Mouse (Mus musculus) monocyte, adult 5-6 weeks (primary cell): Measurements from ENCODE around the gene Gnb5. TPM values are rescaled to one million over a fixed set of nuclear protein-coding genes. Genes with fewer than 3 reads are reported as not detected.

Experiments used
- ATAC-seq: fragments of 153-309, 156-312 bp; replicated peaks from 2 replicates; pipeline ENCODE4 v1.8.0; 2017; ENCODE audit warnings: mild to moderate bottlenecking; ENCODE audit not compliant: low TSS enrichment, insufficient number of reproducible peaks, severe bottlenecking, poor library complexity, low FRiP score
- total RNA-seq: library from RNA; stranded (forward); fragments of 200-1000, 200-491, 200-594 nt; gene quantifications from 3 replicates; pipeline ENCODE4 v1.2.3, GENCODE M21; 2017

Gnb5 gene
- total RNA-seq, 1 experiment from 2014 or later = 2.0 TPM

GRCm38 (mm10) chr9:75303033-75303432, 3.1 kb upstream of the Gnb5 start:
- ATAC-seq = no peak

GRCm38 (mm10) chr9:75303701-75304261, 2.3 kb upstream of the Gnb5 start:
- no peak for ATAC-seq

DNA sequence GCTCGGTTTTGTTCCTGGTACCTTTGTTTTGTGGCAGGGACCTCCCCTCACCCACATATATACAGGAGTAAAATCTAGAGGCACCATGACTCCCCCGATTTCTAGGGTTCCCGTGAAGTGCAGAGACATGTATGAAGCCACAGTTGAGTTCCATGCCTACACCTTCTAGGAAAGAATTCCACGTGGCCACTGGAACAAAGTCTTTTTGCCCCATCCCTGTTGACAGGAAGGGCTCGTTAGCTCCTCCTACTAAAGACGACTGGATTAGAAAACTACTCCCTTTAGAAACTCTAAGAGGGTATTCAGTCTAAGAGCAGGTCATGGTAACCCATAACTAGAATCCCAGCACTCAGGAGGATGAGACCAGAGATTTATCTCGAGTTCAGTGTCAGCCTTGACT, 1.8 kb upstream of the Gnb5 start:
- ATAC-seq = no peak

DNA sequence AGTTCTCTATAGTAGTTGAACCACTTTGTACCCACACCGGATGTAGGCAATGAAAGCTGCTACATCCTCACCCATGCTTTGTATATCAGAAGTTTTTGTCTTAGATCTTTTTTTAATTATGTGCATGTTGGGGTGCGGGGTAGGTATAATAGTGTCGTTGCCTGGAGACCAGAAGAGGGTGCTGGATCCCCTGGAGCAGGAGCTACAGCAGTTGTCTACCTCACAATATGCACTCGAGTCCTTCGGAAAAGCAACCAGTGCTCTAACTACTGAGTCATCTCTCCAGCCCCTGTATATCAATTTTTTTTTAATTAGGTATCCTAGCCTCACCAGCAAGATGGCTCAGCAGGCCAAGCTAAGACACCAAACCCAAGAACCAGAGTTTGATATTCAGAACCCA, 927 bp downstream of the Gnb5 start:
- ATAC-seq = no peak

- no peak for ATAC-seq
Observed at GRCm38 (mm10) chr9:75308621-75309020, 2.5 kb downstream of the Gnb5 start.

DNA sequence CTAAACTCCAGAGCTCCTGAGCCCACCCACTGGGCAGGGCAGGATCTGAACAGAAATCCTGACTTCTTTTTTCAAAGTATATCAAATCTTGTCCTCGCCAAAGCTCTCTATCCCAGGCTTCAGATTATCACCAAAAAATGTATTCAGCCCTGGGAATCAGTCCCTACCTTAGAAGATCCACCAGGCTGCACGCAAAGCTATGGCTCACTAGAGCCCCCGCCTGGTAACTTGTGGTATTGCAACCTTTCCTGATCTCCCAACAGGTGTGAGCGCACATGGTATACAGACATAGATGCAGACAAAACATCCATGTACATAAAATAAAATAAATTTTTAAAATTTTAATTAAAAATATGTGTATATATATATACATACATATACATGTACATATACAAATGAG, 5.9 kb downstream of the Gnb5 start:
- ATAC-seq = 0 out of 2 replicates have a peak, but pooled peaks have one; percentile 46

- no peak for ATAC-seq
Observed at GRCm38 (mm10) chr9:75313138-75313831, 7.2 kb downstream of the Gnb5 start.

DNA sequence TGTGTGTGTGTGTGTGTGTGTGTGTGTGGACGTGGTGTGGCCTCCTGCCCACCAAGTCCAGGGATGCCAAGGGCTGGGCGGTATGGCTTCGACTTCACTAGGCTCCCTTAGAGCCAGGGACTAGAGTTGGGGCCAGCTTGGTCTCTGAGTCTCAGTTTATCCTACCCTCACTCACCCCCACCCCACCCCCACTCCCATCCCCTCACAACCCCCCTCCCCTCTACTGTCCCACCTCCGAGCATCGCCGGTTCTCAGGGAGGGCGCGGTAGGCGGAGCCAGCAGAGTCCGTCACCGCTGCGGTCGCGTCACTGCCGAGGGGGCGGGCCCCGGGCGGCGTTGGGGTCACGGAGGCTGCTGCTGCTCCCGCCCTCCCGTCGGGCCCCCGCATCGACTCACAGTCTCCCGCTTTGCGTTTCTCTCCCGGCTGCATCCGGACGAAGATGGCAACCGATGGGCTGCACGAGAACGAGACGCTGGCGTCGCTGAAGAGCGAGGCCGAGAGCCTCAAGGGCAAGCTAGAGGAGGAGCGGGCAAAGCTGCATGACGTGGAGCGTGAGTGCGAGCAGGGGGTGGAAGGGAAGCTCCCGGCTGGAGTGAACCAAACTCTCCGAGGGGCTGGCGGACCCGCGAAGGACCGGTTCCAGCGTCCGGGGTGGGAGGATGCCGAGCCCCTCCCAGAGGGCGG, 7.9 kb downstream of the Gnb5 start:
- ATAC-seq = peak; percentile 48; the same call in 1 of the 2 replicates

GRCm38 (mm10) chr9:75314517-75315105, 8.5 kb downstream of the Gnb5 start:
- no peak for ATAC-seq

- no peak for ATAC-seq
Observed at GRCm38 (mm10) chr9:75315238-75315637, 9.2 kb downstream of the Gnb5 start.

- no peak for ATAC-seq
Observed at GRCm38 (mm10) chr9:75316771-75317170, 10.7 kb downstream of the Gnb5 start.

DNA sequence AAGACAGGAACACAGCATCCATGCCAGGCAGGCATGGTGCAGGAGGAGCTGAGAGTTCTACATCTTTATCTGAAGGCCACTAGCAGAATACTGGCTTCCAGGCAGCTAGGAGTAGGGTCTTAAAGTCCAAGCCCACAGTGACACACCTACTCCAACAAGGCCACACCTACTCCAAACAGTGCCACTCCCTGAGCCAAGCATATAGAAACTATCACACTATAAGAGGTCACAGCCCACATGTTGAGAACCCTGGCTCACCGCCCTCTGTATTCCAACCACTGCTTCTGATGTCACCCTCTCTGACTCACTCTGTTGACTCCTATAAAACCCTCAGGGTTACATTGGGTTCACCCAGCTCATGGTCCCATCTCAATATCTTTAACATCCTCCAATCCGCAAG, 12.1 kb downstream of the Gnb5 start:
- ATAC-seq = no peak

- ATAC-seq = no peak
Observed at GRCm38 (mm10) chr9:75319365-75319764, 13.3 kb downstream of the Gnb5 start.

DNA sequence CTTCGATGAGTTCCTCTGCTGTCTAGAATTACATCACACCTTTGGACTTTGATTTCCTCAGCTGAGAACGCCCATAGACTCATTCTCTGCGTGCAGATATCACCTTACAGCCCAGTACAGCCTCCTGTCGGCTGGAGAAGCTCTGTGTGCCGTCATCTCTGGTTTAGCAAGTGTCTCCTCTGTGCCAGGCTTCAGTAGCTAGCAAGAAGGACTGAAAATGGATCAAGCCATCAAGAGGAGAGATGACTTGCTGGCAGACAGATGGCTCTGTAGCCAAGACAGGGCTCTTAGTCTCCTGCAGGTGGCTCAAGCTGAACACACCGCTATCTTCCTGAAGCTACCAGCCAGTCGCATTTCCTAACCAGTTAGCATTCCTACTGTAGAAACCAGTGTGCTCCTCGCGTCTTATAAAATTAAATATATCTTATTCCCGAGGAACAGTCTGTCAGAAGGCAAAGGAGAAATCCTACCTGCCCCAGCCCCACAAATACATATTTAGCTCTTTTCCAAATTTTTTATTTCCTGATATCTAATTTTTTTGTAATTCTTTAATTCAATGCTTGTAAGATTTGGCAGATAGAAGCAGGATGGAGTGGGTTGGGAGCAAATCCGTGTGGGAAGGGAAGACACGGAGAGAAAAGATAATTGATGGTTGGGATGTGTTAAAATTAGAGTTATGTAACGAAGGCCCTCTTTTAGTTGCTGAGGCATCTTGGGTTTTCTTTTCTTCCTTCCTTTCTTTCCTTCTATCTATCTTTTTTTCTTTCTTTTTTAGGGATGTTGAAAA, 16.2 kb downstream of the Gnb5 start:
- ATAC-seq = no peak

GRCm38 (mm10) chr9:75328047-75328446, 22.0 kb downstream of the Gnb5 start:
- ATAC-seq = no peak

- no peak for ATAC-seq
Observed at GRCm38 (mm10) chr9:75330821-75331220, 24.7 kb downstream of the Gnb5 start.

- ATAC-seq = no peak
Observed at GRCm38 (mm10) chr9:75334440-75334839, 28.4 kb downstream of the Gnb5 start.

DNA sequence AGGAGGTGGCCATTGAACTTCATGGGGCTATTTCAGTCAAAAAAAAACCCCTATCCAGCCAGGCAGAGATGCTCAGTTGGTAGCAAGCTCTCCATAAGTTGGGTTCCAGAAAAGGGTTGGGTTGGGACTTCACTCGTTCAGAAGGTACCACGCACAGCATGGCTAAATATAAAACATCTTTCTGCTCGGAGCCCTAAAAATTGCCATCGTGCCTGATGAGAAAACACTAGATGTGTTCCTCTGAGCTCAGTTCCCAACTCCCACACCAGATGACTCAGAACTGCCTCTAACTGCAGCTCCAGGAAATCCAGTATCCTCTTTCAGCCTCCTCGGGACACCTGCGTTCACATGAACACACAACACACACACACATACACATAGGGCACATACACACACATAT, 31.9 kb downstream of the Gnb5 start:
- no peak for ATAC-seq

DNA sequence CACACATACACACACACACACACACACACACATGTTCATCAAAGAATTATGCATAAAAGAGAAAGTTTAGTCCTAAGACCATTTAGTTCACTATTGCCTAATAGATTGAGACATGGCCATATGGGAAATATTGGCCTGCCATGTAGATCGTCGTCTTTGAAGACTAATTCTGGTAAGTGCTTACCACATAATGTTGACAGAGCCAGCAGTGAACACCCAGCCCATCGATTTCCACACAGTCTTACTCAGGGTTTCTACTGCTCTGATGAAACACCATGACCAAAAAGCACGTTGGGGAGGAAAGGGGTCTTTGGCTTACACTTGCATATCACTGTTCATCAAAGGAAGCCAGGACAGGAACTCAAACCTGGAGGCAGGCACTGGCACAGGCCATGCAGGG, 36.3 kb downstream of the Gnb5 start:
- ATAC-seq = no peak
